Mouse (Mus musculus) Patski (cell line): ENCODE results near the gene Msrb3. TPM values are rescaled to one million over a fixed set of nuclear protein-coding genes. Genes with fewer than 3 reads are reported as not detected.

ENCODE experiments used
- ATAC-seq: fragments of 100-300 bp; one replicate; pipeline ENCODE4 v1.8.0; 2021
- CTCF ChIA-PET: fragments of 350-600 bp; sonication (Branson Sonifier 250); formaldehyde crosslinking; loops from one replicate; lab custom pipeline; 2022; ENCODE audit warnings: inconsistent platforms; lab: Charles Lee
- POLR2A ChIA-PET: fragments of 350-600 bp; sonication (Branson Sonifier 250); formaldehyde crosslinking; loops from one replicate; lab custom pipeline; 2022; ENCODE audit warnings: antibody characterized with exemption, inconsistent platforms; lab: Charles Lee
- DNase-seq: peaks from one replicate; pipeline ENCODE4 v3.0.0-alpha.2; 2011; ENCODE audit warnings: low read depth, low spot score
- H3K27me3 ChIP-seq: fragments of 371-371 bp; one replicate; pipeline ENCODE4 v1.5.1; 2021
- CTCF ChIP-seq: fragments of 100-300 bp; IDR thresholded peaks from one replicate; pipeline ENCODE4 v1.5.1; 2021
- in situ Hi-C: fragments of 300-500 bp; cut with MboI; formaldehyde crosslinking; loops from 3 replicates; pipeline ENCODE4 v1.11.1; 2018; ENCODE audit warnings: low pct_unique_long_range_greater_than_20kb, mixed read lengths
- polyA plus RNA-seq: library from polyadenylated mRNA; unstranded; gene quantifications from one replicate; pipeline ENCODE4 v1.2.3, GENCODE M21; 2021

The Msrb3 gene
- polyA plus RNA-seq, 1 experiment from 2014 or later, result 36.9 TPM

GRCm38 (mm10) chr10:120871096-120871495 is 27.8 kb downstream of the Msrb3 start:
- H3K27me3 ChIP-seq, result no peaks in the 10 kb centered on the region
- CTCF ChIA-PET, result no interaction called here
- in situ Hi-C loops, result loop anchor here (5.0 to 25.0 kb wide), 5 partner anchors 384 to 624 kb away; partner anchors contain the start of gene Hmga2
- POLR2A ChIA-PET, result no interaction called here
- TF ChIP-seq CTCF, result no peak
- DNase-seq (no peak), ATAC-seq (no peak)

DNA sequence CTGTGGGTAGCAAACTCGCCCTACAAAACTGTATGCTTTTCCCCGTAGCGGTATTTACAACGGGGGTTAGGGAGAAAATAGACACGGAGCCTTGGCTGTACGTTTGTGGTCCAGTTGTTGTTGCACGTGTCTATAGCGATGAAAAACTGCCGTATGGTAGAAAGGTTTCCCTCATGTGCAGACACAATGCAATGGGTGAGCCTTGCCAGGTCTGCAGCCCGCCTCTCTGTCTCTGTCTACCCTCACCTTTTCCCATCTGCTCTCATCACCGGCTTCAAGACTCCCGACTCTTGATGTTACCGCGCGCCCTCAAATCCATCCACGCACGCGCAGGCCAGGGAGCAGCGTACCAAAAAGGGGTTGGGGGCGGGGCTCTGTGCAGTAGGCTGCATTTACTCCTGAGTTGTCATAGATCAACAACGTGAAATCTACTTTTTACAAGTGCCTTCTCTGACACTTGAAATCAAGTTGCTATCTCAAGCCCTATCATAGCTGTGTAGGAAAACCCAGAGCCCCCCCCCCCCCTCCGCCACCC is 29.6 kb downstream of the Msrb3 start:
- POLR2A ChIA-PET, result no interaction called here
- no peak for TF ChIP-seq CTCF
- no peaks in the 10 kb centered on the region for H3K27me3 ChIP-seq
- DNase-seq (no peak), ATAC-seq (no peak)
- in situ Hi-C loops, result loop anchor here (10.0 to 25.0 kb wide), 3 partner anchors 145 to 432 kb away; no protein-coding TSS in a partner anchor
- CTCF ChIA-PET, result no interaction called here

DNA sequence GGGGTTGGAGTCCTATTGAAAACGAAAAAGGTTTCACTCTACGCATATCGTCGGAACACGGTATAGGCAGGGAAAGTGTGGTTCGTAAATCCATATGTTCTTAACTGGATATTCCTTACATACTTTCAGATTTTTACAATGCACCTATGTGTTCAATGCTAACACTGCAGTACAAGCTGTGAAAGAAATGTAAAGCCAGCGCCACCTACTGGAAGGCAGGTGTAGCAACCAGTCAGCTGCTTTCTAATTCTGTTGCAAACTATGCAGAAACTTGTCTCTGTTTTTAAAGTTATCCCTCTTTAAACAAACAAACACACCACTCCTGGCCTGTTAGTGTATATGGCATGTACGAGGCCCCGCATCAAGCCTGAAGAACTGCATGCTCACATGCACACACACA is 34.5 kb downstream of the Msrb3 start:
- no peaks in the 10 kb centered on the region for H3K27me3 ChIP-seq
- DNase-seq, result no peak
- ATAC-seq, result no peak
- POLR2A ChIA-PET, result no interaction called here
- CTCF ChIA-PET, result interaction anchor here (0.8 to 2.1 kb wide), 13 partner anchors 9 to 603 kb away, joined by 3 to 15 read pairs (median 4); no protein-coding TSS in a partner anchor
- TF ChIP-seq CTCF, result peak; percentile 88
- in situ Hi-C loops, result loop anchor here (10.0 to 25.0 kb wide), 3 partner anchors 140 to 427 kb away; no protein-coding TSS in a partner anchor

GRCm38 (mm10) chr10:120861674-120862073 is 37.2 kb downstream of the Msrb3 start:
- ATAC-seq (no peak), DNase-seq (no peak)
- H3K27me3 ChIP-seq, result no peaks in the 10 kb centered on the region
- in situ Hi-C loops, result loop anchor here (10.0 to 25.0 kb wide), 3 partner anchors 137 to 424 kb away; no protein-coding TSS in a partner anchor
- ChIA-PET CTCF (interaction anchor here (2.2 kb wide), 1 partner anchor 14 kb away, joined by 6 read pairs; no protein-coding TSS in a partner anchor), POLR2A (no interaction called here)
- no peak for TF ChIP-seq CTCF

GRCm38 (mm10) chr10:120861194-120861593 is 37.7 kb downstream of the Msrb3 start:
- no peak for ATAC-seq
- no peaks in the 10 kb centered on the region for H3K27me3 ChIP-seq
- peak; percentile 78 for TF ChIP-seq CTCF
- ChIA-PET POLR2A (no interaction called here), CTCF (interaction anchor here (2.2 kb wide), 1 partner anchor 15 kb away, joined by 6 read pairs; no protein-coding TSS in a partner anchor)
- DNase-seq, result no peak
- in situ Hi-C loops, result loop anchor here (10.0 to 25.0 kb wide), 3 partner anchors 136 to 424 kb away; no protein-coding TSS in a partner anchor

DNA sequence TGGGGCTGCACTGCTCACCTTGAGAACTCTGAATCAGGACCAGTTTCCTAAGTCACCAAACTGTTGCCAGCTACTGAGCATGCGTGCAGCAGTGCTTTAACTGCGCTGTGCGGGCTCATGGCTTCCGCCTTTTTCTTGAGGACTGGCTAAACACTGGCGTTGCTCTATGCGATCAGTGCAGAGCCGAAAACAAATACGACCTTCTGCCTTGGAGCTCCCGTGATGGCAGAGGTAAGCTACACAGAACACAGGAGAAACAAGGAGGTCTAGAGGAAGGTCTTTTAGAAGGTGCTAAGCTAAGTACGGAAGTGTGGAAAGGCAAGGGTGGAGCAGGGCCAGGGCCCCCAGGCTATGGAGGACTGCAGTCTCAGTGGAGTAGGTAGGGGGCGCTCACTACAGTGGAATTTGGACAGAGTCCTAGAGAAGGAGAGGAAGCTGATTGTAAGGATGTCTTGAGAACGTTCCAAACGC is 41.3 kb downstream of the Msrb3 start:
- ChIA-PET POLR2A (interaction anchor here (0.6 kb wide), 1 partner anchor 268 kb away, joined by 8 read pairs; no protein-coding TSS in a partner anchor), CTCF (interaction anchor here (0.9 to 1.5 kb wide), 3 partner anchors 9 to 158 kb away, joined by 3 to 5 read pairs (median 3); no protein-coding TSS in a partner anchor)
- TF ChIP-seq CTCF, result peak; percentile 46
- DNase-seq (no peak), ATAC-seq (no peak)
- in situ Hi-C loops, result loop anchor here (25.0 kb wide), 1 partner anchor 420 kb away; no protein-coding TSS in a partner anchor
- no peaks in the 10 kb centered on the region for H3K27me3 ChIP-seq

DNA sequence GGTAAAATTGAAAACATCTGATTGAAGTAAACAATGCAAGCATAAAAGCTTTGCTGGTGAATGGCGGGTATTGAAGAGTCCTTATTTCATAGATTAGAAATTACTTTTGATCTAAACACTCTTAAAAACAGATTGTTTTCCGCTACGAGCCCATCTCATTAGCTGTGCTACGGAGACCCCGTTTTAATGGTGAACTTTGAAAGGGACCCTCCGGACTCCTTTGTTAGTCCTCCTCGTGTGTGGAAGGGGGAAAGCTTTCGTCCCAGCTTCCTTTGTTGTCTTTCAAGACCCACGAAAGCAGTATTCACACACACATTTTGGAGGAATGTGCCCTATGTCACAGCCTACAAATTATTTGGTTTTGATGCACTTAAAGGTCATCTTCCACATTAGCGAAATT is 44.6 kb downstream of the Msrb3 start:
- POLR2A ChIA-PET, result no interaction called here
- in situ Hi-C loops, result loop anchor here (25.0 kb wide), 1 partner anchor 417 kb away; no protein-coding TSS in a partner anchor

GRCm38 (mm10) chr10:120853816-120854215 is 45.1 kb downstream of the Msrb3 start:
- no peak for ATAC-seq
- ChIA-PET CTCF (interaction anchor here (1.1 to 1.8 kb wide), 2 partner anchors 22 to 562 kb away, joined by 3 to 4 read pairs; no protein-coding TSS in a partner anchor), POLR2A (no interaction called here)
- in situ Hi-C loops, result loop anchor here (25.0 kb wide), 1 partner anchor 417 kb away; no protein-coding TSS in a partner anchor
- no peak for TF ChIP-seq CTCF
- H3K27me3 ChIP-seq, result no peaks in the 10 kb centered on the region
- DNase-seq, result no peak

More for the DNA sequence above, 44.6 kb downstream of the Msrb3 start:
- DNase-seq (no peak), ATAC-seq (no peak)
- TF ChIP-seq CTCF, result no peak
- CTCF ChIA-PET, result interaction anchor here (1.8 kb wide), 1 partner anchor 22 kb away, joined by 4 read pairs; no protein-coding TSS in a partner anchor
- no peaks in the 10 kb centered on the region for H3K27me3 ChIP-seq

GRCm38 (mm10) chr10:120851196-120851781 is 47.6 kb downstream of the Msrb3 start:
- in situ Hi-C loops, result loop anchor here (25.0 kb wide), 1 partner anchor 414 kb away; no protein-coding TSS in a partner anchor
- no peak for ATAC-seq
- ChIA-PET CTCF (interaction anchor here (1.3 to 2.0 kb wide), 2 partner anchors 8 to 14 kb away, joined by 3 to 5 read pairs; no protein-coding TSS in a partner anchor), POLR2A (interaction anchor here (0.7 kb wide), 1 partner anchor 120 kb away, joined by 3 read pairs; no protein-coding TSS in a partner anchor)
- DNase-seq, result no peak
- no peak for TF ChIP-seq CTCF
- H3K27me3 ChIP-seq, result no peaks in the 10 kb centered on the region
